9 mouse cellular contexts compared by ENCODE assay signal in the genomic region with DNA sequence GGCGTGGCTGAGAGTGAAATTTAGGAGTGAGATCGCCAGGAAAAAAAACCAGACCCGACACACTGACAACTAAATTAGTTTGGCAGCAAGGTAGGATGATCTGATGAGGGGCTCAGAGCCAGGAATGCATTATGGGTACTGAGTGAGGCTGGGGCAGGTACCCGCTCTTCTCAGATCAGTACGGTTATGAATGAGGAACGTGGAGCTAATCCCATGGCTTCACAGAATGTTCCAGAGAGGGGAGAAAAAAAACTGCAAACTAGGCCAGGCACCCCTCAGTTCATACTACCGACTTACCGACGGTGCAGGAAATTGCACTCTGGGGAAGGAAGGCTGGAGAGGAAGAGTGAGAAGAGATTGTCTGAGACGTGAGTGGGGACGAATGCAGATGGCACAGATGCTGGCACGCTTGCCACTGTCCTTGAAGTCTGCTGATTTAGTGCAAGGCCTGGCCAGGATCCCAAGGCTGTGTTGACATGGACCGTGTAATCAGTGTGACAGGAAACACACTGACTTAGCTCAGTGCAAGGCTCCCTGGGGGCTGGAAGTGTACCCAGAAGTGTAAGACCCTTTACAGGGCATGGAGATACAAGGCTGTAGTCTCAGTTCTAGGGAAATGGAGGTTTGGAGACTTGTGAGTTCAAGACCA.
DNase-seq lines count a peak whose midpoint lies in the region; ATAC-seq and TF ChIP-seq lines count a peak whose summit lies in the region.
"Had no signal": no experiment of that assay in that cellular context is flagged by ENCODE, and none has a peak within 500 bp of the region (broad histone marks: within the 10 kb centered on the region; RNA-seq: fewer than 3 reads in every experiment).

No protein-coding gene starts in this region.

- H3K27ac ChIP-seq in heart, adult 2 months: peak overlapping the region; percentile 2
- no peak overlapping the region for H3K27ac ChIP-seq in lung, postnatal 0 days (ENCODE audit: low read length)
- H3K27ac ChIP-seq: kidney, postnatal 0 days had no signal

- no peak for TF ChIP-seq CTCF in heart, adult 2 months (IDR thresholded peaks at IDR 0.05)
- TF ChIP-seq CTCF in lung, postnatal 0 days (IDR thresholded peaks at IDR 0.05): no peak

- ATAC-seq in common myeloid progenitor, adult 5-6 weeks (replicated peaks; ENCODE audit: low read depth, poor library complexity, severe bottlenecking): peak; percentile 20; the same call in 1 of the 2 replicates
- ATAC-seq in lung, postnatal 0 days: peak; percentile 66
- no peak for ATAC-seq in monocyte, adult 5-6 weeks (replicated peaks; ENCODE audit: insufficient number of reproducible peaks, low FRiP score, low TSS enrichment, poor library complexity, severe bottlenecking)

- no peak overlapping the region for H3K4me3 ChIP-seq in heart, adult 2 months
- no peak overlapping the region for H3K4me3 ChIP-seq in lung, postnatal 0 days (ENCODE audit: low read depth, low read length)

- WGBS in heart, adult 2 months: 18% methylated on average over 13 of the region's 13 CpGs
- 42% methylated on average over 13 of the region's 13 CpGs for WGBS in lung, postnatal 0 days

- H3K4me1 ChIP-seq in heart, adult 2 months (ENCODE audit: control insufficient read depth, insufficient read depth, low read length): peaks cover 16% of the 10 kb centered on the region
- peaks cover 8% of the 10 kb centered on the region; the same call in 1 of the 2 replicates for H3K4me1 ChIP-seq in lung, postnatal 0 days (ENCODE audit: insufficient read depth, low read depth, low read length)

- no peaks in the 10 kb centered on the region for H3K9me3 ChIP-seq in lung, postnatal 0 days (ENCODE audit: low read length)

- intact Hi-C loops in heart, adult 2 months (cut with DNase I): no loop called here

- no peak for TF ChIP-seq POLR2A in heart, adult 2 months (IDR thresholded peaks at IDR 0.05; ENCODE audit: insufficient read depth, low read depth, low read length)

- H3K27me3 ChIP-seq in heart, adult 2 months (ENCODE audit: control insufficient read depth, insufficient read depth, low read length): no peaks in the 10 kb centered on the region
- H3K27me3 ChIP-seq in lung, postnatal 0 days (replicated peaks; ENCODE audit: insufficient read depth, low read length): no peaks in the 10 kb centered on the region

- H3K9ac ChIP-seq in heart, adult 2 months (ENCODE audit: low read depth, low read length): no peak overlapping the region
- H3K9ac ChIP-seq in lung, postnatal 0 days (replicated peaks; ENCODE audit: low read depth): no peak overlapping the region

- H3K36me3 ChIP-seq in heart, adult 2 months (ENCODE audit: control insufficient read depth, insufficient read depth, low read length): no peaks in the 10 kb centered on the region
- no peaks in the 10 kb centered on the region for H3K36me3 ChIP-seq in lung, postnatal 0 days (ENCODE audit: insufficient read depth, low read length)

- H3K79me2 ChIP-seq in heart, adult 2 months (replicated peaks; ENCODE audit: control insufficient read depth, insufficient read depth, low read length): no peaks in the 10 kb centered on the region

- H3K4me2 ChIP-seq in lung, postnatal 0 days (replicated peaks; ENCODE audit: low read depth, low read length): no peak overlapping the region

- DNase-seq in heart, adult 2 months: peak; percentile 65 to 66
- no peak for DNase-seq in heart, adult 8-10 months (ENCODE audit: low spot score)
- DNase-seq in adrenal gland, adult 2 months: peak; percentile 92
- DNase-seq in lung, postnatal 0 days (ENCODE audit: low spot score): peak; percentile 77
- no peak for DNase-seq in right cerebral cortex, postnatal 4 days
- no peak for DNase-seq in gastrocnemius, postnatal 10 days

- 0 out of 2 replicates have a peak, but pooled peaks have one; percentile 56 for TF ChIP-seq EP300 in heart, adult 2 months (IDR thresholded peaks at IDR 0.05; ENCODE audit: insufficient read depth, low read depth, low read length)
- peak; percentile 66 for TF ChIP-seq EP300 in lung, postnatal 0 days (IDR thresholded peaks at IDR 0.05)

Comparison
In these comparisons a context has a peak if more than half of its experiments do, and no peak if none do; other contexts are left out.
1. DNase-seq: peak in heart, adult 2 months (2 of 2), adrenal gland, adult 2 months (single experiment) and lung, postnatal 0 days (single experiment); none in heart, adult 8-10 months (single experiment), right cerebral cortex, postnatal 4 days (single experiment) and gastrocnemius, postnatal 10 days (single experiment).